Mouse (Mus musculus) erythroblast, embryonic 14.5 days (primary cell): ENCODE data around the gene Slc35c2. TPM values are rescaled to one million over a fixed set of nuclear protein-coding genes. Genes with fewer than 3 reads are reported as not detected.

Source experiments
- H3K27me3 ChIP-seq: 2 replicates; pipeline ENCODE4 v1.6.1; 2012; ENCODE audit warnings: inconsistent platforms; ENCODE audit not compliant: control insufficient read depth
- H3K36me3 ChIP-seq: 2 replicates; pipeline ENCODE4 v1.6.1; 2012; ENCODE audit warnings: mild to moderate bottlenecking, inconsistent platforms; ENCODE audit not compliant: control insufficient read depth
- H3K4me1 ChIP-seq: 2 replicates; pipeline ENCODE4 v1.6.1; 2012; ENCODE audit warnings: inconsistent platforms; ENCODE audit not compliant: control insufficient read depth
- H3K4me3 ChIP-seq: replicated peaks from 2 replicates; pipeline ENCODE3; 2012; ENCODE audit warnings: moderate library complexity, mild to moderate bottlenecking, inconsistent platforms
- H3K9me3 ChIP-seq: 2 replicates; pipeline ENCODE4 v1.6.1; 2012; ENCODE audit warnings: low read length, inconsistent platforms, mixed read lengths; ENCODE audit not compliant: control insufficient read depth
- GATA1 ChIP-seq: IDR thresholded peaks from 2 replicates; pipeline ENCODE4 v1.6.1; 2012; ENCODE audit warnings: low read length, inconsistent platforms, mixed read lengths
- TAL1 ChIP-seq: IDR thresholded peaks from 3 replicates; pipeline ENCODE4 v1.6.1; 2012; ENCODE audit warnings: low read length, inconsistent platforms, mixed read lengths
- polyA plus RNA-seq: library from polyadenylated mRNA; stranded (reverse); fragments of >175 nt; gene quantifications from 2 replicates; pipeline ENCODE4 v1.2.3, GENCODE M21; 2012

Slc35c2 gene
- polyA plus RNA-seq, 1 experiment, result 2.5 TPM

DNA sequence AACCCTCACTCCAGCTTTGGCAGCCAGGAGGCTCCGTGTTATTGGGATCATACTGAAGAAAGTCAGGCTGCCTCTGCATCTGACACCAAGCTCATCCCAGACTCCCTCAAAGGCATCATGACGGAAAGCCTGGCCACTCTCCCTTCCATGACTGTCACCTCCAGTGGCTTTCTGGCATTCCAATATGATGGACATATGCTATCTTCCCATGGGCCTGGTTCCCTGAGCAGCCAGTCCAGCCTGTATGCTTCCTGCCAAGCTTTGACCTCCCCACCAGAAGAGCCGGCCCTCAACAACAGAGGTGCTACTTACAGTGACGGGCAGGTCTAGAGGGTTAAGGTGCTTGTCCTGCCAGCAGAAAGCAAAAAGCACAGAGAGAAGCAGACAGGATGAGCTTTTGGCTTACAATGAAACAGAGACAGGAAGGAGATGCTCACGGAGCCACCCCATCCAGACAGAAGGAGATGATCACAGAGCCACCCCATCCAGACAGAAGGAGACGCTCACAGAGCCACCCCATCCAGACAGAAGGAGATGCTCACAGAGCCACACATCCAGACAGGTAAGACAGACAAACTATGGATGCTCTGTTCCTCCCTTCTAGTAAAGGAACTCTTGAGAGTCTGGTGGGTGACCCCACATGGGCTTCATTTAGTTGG lies 15.8 kb upstream of the Slc35c2 start:
- TF ChIP-seq TAL1 (no peak), GATA1 (no peak)
- H3K36me3 ChIP-seq, result peaks cover 46% of the 10 kb centered on the region

DNA sequence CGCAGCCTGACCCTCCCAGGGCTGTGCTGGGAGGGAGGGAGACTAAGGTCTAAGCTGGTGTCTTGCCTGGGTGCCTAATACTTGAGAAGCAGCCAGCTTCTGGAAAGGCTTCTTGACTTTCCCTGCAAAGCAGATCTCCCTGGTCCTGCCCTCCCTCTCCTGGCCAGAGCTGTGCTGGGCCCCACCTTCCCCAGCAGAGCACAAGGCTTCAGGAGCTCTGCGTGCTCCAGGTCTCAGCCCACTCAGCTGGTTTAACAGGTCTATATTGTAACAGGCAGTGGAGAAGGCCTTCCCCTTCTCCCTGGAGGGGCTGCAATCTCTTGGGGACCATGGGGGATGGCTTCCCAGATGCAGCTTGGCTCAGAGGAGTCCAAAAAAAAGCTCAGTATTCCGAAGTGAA lies 13.7 kb upstream of the Slc35c2 start:
- TF ChIP-seq TAL1, result no peak
- TF ChIP-seq GATA1, result no peak
- Histone ChIP-seq H3K36me3 (peaks cover 61% of the 10 kb centered on the region), H3K4me1 (no peaks in the 10 kb centered on the region), H3K9me3 (0 out of 2 replicates have a peak, but pooled peaks cover 2% of the 10 kb centered on the region), H3K4me3 (no peak overlapping the region), H3K27me3 (no peaks in the 10 kb centered on the region)

More for the DNA sequence above, 15.8 kb upstream of the Slc35c2 start:
- Histone ChIP-seq H3K27me3 (no peaks in the 10 kb centered on the region), H3K4me3 (no peak overlapping the region), H3K9me3 (0 out of 2 replicates have a peak, but pooled peaks cover 2% of the 10 kb centered on the region), H3K4me1 (no peaks in the 10 kb centered on the region)

DNA sequence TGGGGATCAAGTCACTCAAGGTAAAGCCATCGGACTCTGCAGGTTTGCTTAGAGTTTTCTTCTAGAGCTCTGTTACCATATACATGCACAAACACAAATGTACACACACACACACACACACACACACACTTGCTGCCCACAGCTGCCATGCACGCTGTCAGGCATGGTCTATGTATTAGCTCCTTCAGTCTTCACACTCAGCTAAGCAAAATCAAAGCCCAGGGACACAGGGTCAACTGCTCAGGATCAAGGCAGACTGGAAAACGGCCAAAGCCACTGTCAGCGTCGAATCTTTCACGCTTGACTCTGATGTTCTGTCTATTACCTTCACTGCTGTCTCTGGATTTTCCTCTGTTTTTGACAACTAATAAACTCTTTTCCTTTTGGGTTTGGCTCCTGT lies 13.2 kb upstream of the Slc35c2 start:
- TF ChIP-seq GATA1, result no peak
- TF ChIP-seq TAL1, result no peak
- Histone ChIP-seq H3K4me3 (no peak overlapping the region), H3K36me3 (peaks cover 66% of the 10 kb centered on the region), H3K4me1 (no peaks in the 10 kb centered on the region), H3K27me3 (no peaks in the 10 kb centered on the region), H3K9me3 (0 out of 2 replicates have a peak, but pooled peaks cover 2% of the 10 kb centered on the region)

DNA sequence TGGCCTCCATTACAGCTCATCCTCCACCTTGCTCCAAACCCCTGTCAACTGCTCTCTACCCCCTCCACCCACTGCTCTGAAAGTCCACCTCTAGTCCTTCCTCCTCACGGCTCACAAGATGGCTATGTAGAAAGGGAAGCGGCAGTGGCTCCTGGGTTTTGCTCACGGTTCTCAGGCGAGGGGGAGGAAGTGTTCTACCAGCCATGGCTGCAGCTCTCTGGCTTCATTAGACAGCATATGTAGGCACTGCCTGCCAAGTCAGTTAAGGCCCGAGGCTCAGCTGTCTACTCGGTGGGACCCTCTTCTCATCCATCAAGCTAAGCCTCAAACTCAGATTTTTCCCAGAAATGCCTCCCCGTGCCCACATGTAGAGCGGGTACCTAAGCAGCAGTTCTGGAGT lies 12.8 kb upstream of the Slc35c2 start:
- TF ChIP-seq TAL1 (no peak), GATA1 (no peak)
- peaks cover 71% of the 10 kb centered on the region for H3K36me3 ChIP-seq
- no peak overlapping the region for H3K4me3 ChIP-seq
- 0 out of 2 replicates have a peak, but pooled peaks cover 2% of the 10 kb centered on the region for H3K9me3 ChIP-seq
- H3K27me3 ChIP-seq, result no peaks in the 10 kb centered on the region
- H3K4me1 ChIP-seq, result no peaks in the 10 kb centered on the region

DNA sequence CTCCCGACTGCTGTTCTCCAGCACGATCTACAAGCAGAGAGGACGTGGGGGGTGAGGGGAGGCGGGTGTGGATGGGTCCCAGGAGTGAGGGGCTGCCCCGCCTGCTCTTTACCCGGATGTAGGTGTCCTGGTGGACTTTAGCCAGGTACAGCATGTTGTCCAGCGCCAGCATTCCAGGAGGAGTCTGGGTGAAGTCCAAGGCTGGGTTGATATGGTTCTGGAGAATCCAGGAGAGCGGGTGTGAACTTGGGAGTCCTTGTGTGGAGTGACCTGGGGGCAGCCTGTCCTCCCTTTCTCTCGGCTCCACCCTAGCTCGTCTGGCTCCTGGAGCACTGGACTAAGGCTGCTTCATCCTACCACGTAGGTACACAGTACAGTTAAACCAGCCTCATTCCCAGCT lies 9.8 kb upstream of the Slc35c2 start:
- no peak for TF ChIP-seq GATA1
- no peak for TF ChIP-seq TAL1
- Histone ChIP-seq H3K4me1 (no peaks in the 10 kb centered on the region), H3K9me3 (no peaks in the 10 kb centered on the region), H3K27me3 (no peaks in the 10 kb centered on the region), H3K4me3 (no peak overlapping the region), H3K36me3 (peaks cover 78% of the 10 kb centered on the region)

DNA sequence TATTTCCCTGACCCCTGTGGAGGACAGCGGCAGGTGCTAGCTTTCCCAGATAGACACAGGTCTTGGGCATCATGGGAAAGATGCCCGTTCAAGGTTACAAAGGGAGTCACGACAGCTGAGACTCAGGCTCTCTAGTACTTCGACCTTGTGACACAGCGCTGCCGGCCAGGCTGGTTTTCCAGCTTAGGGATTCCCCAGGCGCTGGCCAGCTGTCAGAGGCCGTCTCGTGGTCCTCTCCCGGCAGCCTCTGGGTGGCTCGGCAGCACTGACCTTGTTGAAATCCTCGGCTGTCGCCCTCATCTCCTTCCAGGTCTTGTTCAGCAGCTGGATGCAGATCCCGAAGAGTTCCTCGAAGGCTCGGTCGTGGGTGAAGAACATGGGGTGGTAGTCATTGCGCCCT lies 8.9 kb upstream of the Slc35c2 start:
- no peak for TF ChIP-seq GATA1
- TF ChIP-seq TAL1, result no peak
- Histone ChIP-seq H3K9me3 (no peaks in the 10 kb centered on the region), H3K4me1 (no peaks in the 10 kb centered on the region), H3K27me3 (no peaks in the 10 kb centered on the region), H3K4me3 (no peak overlapping the region), H3K36me3 (peaks cover 80% of the 10 kb centered on the region)

DNA sequence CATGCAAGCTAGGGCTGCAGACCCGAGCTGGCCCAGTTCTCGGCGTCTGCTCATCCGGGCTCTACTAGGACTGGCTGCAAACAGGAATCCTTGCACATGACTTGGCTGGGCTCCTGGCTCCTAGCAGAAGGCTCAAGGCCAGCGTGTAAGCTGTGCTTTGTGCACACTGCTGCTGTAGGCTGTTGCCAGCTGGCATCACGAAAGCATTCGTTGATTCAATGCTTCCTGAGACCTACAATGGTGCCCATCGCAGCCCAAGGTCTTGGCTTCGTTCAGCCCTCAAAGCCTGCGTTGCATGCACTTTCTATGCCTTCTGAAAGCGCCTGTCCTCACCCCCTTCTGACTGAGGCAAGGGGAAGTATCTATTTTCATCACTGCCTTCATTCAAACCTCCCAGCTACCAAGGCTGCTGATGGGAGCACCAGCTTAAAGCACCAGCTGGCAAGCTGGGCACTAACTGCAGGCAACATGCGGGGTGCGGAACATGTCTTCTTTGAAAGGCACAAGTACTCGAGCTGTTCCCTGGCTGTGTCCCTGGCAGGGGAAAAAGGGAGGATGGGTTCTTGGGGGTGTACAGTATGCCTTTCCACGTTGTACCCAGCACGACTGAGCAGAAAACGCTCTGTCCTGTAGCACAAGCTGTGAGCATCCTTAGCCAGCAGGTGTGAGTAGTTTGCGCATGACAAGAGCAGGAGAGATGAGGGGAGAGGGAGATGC lies 804 bp upstream of the Slc35c2 start:
- Histone ChIP-seq H3K4me3 (peak overlapping the region; percentile 84), H3K36me3 (peaks cover 35% of the 10 kb centered on the region), H3K9me3 (no peaks in the 10 kb centered on the region), H3K4me1 (peaks cover 35% of the 10 kb centered on the region), H3K27me3 (no peaks in the 10 kb centered on the region)
- TF ChIP-seq GATA1 (no peak), TAL1 (no peak)

DNA sequence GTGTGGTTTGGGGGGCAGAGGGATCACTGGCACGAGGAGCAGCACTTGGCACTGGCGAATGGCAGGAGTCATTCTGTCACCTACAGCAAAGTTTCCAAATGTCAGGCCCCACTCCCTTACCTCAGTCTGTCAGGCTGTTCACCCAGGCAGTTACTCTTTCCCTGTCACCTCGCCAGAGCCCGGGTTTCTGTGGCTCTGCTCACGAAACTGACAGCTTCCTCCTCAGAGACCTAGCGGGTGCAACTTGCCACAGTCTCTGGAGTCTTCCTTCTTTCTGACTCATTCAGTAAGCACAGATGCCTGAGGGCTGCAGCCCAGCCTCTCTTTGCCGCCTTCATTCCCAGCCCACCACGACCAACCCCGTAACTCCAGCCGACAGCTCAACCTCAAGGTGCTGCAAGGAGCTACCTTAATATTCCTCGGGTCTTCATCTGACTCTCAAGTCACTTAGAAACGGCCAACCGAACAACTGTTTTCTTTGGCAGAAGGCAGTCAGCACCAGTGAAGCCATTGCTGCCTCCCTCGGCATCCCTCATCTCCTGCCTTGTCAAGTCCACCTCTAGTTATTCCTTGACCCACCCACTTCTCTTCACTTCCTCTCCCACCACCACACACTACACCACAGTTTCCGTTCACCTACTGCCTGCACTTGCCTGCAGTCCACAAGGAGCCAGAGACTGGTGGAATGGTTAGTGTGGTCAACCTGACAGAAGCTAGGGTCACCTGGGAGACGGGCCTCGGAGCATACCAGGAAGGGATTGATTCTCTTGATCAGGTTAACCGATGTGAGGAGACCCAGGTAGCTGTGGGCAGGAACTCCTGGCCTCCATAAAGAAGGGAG lies 1.1 kb downstream of the Slc35c2 start:
- Histone ChIP-seq H3K36me3 (peaks cover 33% of the 10 kb centered on the region), H3K27me3 (no peaks in the 10 kb centered on the region)

DNA sequence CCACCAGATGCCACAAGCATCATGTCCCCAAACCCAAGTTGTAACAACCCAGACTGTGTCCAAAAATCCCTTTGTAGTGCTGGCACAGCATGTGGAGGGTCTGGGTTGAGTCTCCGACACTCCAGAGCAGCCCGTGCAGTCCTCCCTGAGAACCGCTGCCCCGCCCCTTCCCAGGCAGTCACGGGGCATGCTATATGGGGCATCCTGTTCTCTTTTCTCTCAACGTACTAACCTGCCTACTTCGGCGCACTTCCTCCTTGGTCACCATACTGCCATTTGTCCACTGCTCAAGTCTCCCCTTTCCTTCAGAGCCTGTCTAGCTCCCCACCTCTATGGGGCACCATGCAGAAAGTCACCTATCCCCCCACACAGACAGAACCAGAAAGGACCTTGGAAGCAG lies 2.0 kb downstream of the Slc35c2 start:
- peaks cover 32% of the 10 kb centered on the region for H3K36me3 ChIP-seq
- TF ChIP-seq TAL1 (no peak), GATA1 (no peak)
- peaks cover 35% of the 10 kb centered on the region for H3K4me1 ChIP-seq
- H3K27me3 ChIP-seq, result no peaks in the 10 kb centered on the region
- H3K9me3 ChIP-seq, result no peaks in the 10 kb centered on the region
- H3K4me3 ChIP-seq, result no peak overlapping the region

More for the DNA sequence above, 1.1 kb downstream of the Slc35c2 start:
- H3K4me3 ChIP-seq, result peak overlapping the region; percentile 84
- no peaks in the 10 kb centered on the region for H3K9me3 ChIP-seq
- peaks cover 35% of the 10 kb centered on the region for H3K4me1 ChIP-seq
- TF ChIP-seq TAL1 (no peak), GATA1 (no peak)
